Mouse (Mus musculus) 3T3-L1 (cell line): Measurements from ENCODE around the gene Sestd1.
A peak's percentile ranks its signal among the peaks of the same experiment; 100 is the strongest.

ENCODE experiments used
- DNase-seq: peaks from one replicate; pipeline ENCODE4 v3.0.0-alpha.2; 2015; ENCODE audit warnings: low read depth, low spot score

The Sestd1 gene

GRCm38 (mm10) chr2:77270781-77271180 lies 9.6 kb downstream of the Sestd1 start:
- no peak for DNase-seq

GRCm38 (mm10) chr2:77270136-77270535 lies 10.3 kb downstream of the Sestd1 start:
- peak; percentile 92 for DNase-seq

- peak; percentile 88 for DNase-seq
Measured at GRCm38 (mm10) chr2:77268612-77269239, 11.7 kb downstream of the Sestd1 start.

GRCm38 (mm10) chr2:77266931-77267330 lies 13.5 kb downstream of the Sestd1 start:
- no peak for DNase-seq

- DNase-seq, result peak; percentile 57
Measured at GRCm38 (mm10) chr2:77266011-77266410, 14.4 kb downstream of the Sestd1 start.

- DNase-seq, result no peak
Measured at GRCm38 (mm10) chr2:77265301-77265700, 15.1 kb downstream of the Sestd1 start.

- no peak for DNase-seq
Measured at GRCm38 (mm10) chr2:77264550-77264949, 15.8 kb downstream of the Sestd1 start.

GRCm38 (mm10) chr2:77263477-77264435 lies 16.6 kb downstream of the Sestd1 start:
- no peak for DNase-seq

GRCm38 (mm10) chr2:77260134-77260533 lies 20.3 kb downstream of the Sestd1 start:
- DNase-seq, result peak; percentile 74

GRCm38 (mm10) chr2:77253227-77253626 lies 27.2 kb downstream of the Sestd1 start:
- DNase-seq, result no peak

GRCm38 (mm10) chr2:77251736-77252135 lies 28.7 kb downstream of the Sestd1 start:
- DNase-seq, result no peak

GRCm38 (mm10) chr2:77249771-77250681 lies 30.4 kb downstream of the Sestd1 start:
- peak; percentile 86 for DNase-seq

GRCm38 (mm10) chr2:77248416-77248815 lies 32.0 kb downstream of the Sestd1 start:
- no peak for DNase-seq

- DNase-seq, result no peak
Measured at GRCm38 (mm10) chr2:77247200-77247830, 33.1 kb downstream of the Sestd1 start.

- DNase-seq, result peak; percentile 24
Measured at GRCm38 (mm10) chr2:77245806-77246205, 34.6 kb downstream of the Sestd1 start.

GRCm38 (mm10) chr2:77242248-77242647 lies 38.1 kb downstream of the Sestd1 start:
- DNase-seq, result no peak

GRCm38 (mm10) chr2:77238607-77239006 lies 41.8 kb downstream of the Sestd1 start:
- no peak for DNase-seq

GRCm38 (mm10) chr2:77238046-77238445 lies 42.3 kb downstream of the Sestd1 start:
- DNase-seq, result peak; percentile 60

- peak; percentile 89 for DNase-seq
Measured at GRCm38 (mm10) chr2:77236860-77237259, 43.5 kb downstream of the Sestd1 start.

- peak; percentile 16 for DNase-seq
Measured at GRCm38 (mm10) chr2:77235896-77236295, 44.5 kb downstream of the Sestd1 start.

- no peak for DNase-seq
Measured at GRCm38 (mm10) chr2:77232604-77233003, 47.8 kb downstream of the Sestd1 start.
